Mouse (Mus musculus): ENCODE results near the gene Gsg1l. TPM values are rescaled to one million over a fixed set of nuclear protein-coding genes. Genes with fewer than 3 reads are reported as not detected.
A peak's percentile ranks its signal among the peaks of the same experiment; 100 is the strongest.

Gene Gsg1l
- total RNA-seq, 2 experiments from 2014 or later: 31.6 to 71.0 TPM

GRCm38 (mm10) chr7:125942365-125943090 lies 139.7 kb downstream of the Gsg1l start:
- DNase-seq (ENCODE audit: low spot score in 2 of 2): no peak

- no peak for DNase-seq (ENCODE audit: low spot score in 2 of 2)
Observed at GRCm38 (mm10) chr7:125934319-125934718, 147.9 kb downstream of the Gsg1l start.

- DNase-seq (ENCODE audit: low spot score in 2 of 2): no peak
Observed at GRCm38 (mm10) chr7:125933356-125934244, 148.6 kb downstream of the Gsg1l start.

- no peak for DNase-seq (ENCODE audit: low spot score in 2 of 2)
Observed at GRCm38 (mm10) chr7:125931602-125932001, 150.6 kb downstream of the Gsg1l start.

- DNase-seq (ENCODE audit: low spot score in 2 of 2): no peak
Observed at GRCm38 (mm10) chr7:125924044-125924443, 158.2 kb downstream of the Gsg1l start.

DNA sequence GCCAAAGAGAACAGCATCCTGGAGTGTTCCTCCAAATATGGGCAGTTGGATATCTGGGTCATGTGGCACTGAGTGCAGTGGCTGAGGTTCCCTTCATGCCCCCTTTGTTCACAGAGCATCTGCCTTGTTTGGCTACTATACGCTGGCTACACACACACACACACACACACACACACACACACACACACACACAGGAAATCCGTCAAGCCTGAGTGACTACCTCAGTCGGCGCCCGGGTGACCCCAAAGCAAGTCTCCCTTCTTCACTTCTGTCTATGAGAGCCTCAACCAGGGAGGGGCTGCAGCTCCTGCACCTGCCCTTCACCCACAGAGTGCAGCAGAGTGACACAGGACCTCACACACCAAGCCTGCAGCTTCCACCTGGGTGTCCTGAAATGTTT lies 161.4 kb downstream of the Gsg1l start:
- DNase-seq (ENCODE audit: low spot score in 2 of 2): no peak

- no peak for DNase-seq (ENCODE audit: low spot score in 2 of 2)
Observed at GRCm38 (mm10) chr7:125900386-125901161, 181.6 kb downstream of the Gsg1l start.

GRCm38 (mm10) chr7:125899916-125900315 lies 182.3 kb downstream of the Gsg1l start:
- DNase-seq (ENCODE audit: low spot score in 2 of 2): peak in 1 of 2 experiments; percentile 59

DNA sequence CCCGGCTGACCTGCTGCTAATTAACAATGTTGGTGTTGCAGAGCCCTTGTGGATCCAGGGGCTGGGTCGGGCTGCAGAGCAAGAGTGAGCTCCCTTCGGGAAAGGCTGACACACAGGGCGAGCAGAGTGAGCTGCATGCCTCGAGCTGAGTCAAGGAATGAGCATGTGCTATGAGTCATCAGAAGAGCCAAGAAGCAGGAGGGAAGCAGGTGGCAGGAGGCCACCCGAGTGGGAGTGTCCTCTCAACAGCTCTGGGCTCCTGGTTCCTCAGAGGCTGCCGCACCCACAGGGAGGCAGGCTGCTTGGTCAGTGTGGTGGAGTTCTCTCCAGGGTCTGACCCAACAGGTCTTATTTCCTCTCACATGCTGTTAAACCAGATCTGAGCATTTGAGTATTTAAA lies 183.2 kb downstream of the Gsg1l start:
- peak; percentile 55 to 73 for DNase-seq (ENCODE audit: low spot score in 2 of 2)

- no peak for DNase-seq (ENCODE audit: low spot score in 2 of 2)
Observed at GRCm38 (mm10) chr7:125897059-125897458, 185.2 kb downstream of the Gsg1l start.

DNA sequence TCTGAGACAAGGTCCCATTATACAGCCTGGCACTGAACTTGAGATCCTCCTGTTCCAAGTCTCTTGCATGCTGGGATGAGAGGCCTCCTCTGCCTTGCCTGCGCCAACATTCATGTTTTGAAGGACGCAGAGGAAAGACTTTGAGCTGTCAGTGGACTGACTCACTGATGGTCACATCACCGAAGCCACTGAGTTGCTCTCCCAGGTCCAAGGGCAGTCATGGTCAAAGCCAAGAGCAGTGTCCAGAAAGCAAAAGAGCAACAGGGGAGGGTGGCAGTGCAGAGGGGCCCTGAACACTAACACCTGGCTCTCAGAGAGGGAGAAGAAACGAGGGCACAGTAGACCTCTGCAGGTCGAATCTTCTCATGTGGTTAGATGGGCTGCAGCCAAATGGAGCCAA lies 188.6 kb downstream of the Gsg1l start:
- DNase-seq (ENCODE audit: low spot score in 2 of 2): no peak

GRCm38 (mm10) chr7:125888373-125888772 lies 193.8 kb downstream of the Gsg1l start:
- DNase-seq (ENCODE audit: low spot score in 2 of 2): no peak

GRCm38 (mm10) chr7:125887761-125888160 lies 194.4 kb downstream of the Gsg1l start:
- DNase-seq (ENCODE audit: low spot score in 2 of 2): no peak

DNA sequence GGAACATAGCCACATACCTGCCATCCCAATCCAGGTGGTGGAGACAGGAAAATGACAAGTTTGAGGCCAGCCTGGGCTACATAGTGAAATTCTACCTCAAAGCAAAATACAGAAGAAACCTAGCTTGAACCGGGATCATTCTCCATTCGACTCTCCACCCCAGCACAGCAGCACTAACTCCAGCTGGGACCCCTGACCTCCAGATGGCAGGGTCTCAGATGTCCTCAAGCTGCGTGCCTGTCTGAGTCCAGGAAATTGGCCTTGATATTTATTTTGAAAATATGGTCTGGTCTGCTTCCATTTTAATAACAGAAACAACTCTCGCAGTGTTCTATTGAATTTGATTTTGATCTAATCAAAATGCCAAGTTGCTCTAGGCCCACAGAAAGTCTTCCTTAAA lies 195.1 kb downstream of the Gsg1l start:
- DNase-seq (ENCODE audit: low spot score in 2 of 2): no peak

DNA sequence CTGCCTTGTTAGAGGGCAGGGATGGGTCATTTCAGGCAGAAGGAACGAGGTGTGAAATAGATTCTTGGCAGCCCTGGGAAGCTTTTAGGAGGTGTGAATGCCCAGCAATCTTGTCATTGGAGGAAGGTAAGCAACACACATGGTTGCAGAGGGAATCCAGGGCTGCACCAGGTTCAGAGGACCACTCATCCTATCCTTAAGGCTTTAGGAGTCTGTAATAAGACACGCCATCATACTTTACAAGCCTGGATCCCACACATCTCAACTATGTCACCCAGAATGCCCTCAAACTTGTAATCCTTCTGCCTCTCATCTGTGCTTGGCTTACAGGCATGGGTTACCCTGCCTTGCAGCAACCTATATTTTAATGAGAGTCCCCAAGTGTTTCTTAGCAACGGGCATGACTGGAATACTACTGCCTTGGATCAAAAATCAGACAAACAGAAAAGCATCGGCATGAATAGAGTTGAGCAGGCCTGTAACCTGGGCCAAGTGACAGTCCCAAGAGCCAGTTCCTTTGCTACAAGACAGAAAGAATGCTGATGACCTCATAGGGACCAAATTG lies 196.0 kb downstream of the Gsg1l start:
- DNase-seq (ENCODE audit: low spot score in 2 of 2): no peak

GRCm38 (mm10) chr7:125883232-125883631 lies 199.0 kb downstream of the Gsg1l start:
- DNase-seq (ENCODE audit: low spot score in 2 of 2): no peak

GRCm38 (mm10) chr7:125878040-125878439 lies 204.2 kb downstream of the Gsg1l start:
- DNase-seq (ENCODE audit: low spot score in 2 of 2): no peak

GRCm38 (mm10) chr7:125873971-125874495 lies 208.2 kb downstream of the Gsg1l start:
- DNase-seq (ENCODE audit: low spot score in 2 of 2): no peak

DNA sequence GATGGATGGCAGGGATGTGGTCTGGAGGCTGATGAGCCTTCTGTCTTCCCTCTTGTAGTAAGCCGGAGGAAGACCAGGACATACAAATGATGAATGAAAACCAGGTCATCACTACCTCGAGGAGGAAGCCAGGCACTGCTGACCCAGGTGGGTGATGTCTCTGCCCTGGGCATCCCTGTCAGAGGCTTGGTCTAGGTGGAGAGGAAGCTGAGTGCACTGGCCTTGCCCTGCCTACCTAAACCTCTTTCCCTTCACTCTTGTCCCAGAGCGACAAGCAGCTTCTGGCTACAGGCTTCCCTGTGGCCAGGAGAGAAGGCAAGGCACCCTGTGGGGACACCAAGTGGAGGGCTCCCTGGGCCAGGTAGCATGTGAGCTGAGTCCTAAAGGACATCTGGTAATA lies 209.3 kb downstream of the Gsg1l start:
- DNase-seq (ENCODE audit: low spot score in 2 of 2): no peak

DNA sequence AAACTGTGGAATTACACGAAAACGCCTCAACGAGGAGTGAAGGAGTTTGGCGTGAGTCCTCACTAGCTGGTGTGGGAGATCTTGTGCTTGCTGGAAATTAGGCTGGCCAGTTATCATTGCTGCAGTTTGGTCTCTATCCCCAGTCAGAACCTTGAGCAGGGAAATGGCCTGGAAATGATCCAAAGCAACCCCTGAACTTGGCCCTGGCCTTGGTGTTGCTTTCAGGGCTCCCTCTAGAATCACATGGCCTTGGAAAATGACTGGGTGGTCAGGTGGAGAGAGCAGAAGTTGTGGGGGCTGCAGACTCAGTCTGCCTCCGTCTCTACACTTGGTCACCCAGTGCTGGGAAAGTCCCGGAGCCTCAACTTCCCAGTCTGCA lies 210.0 kb downstream of the Gsg1l start:
- DNase-seq (ENCODE audit: low spot score in 2 of 2): no peak

Data from adrenal gland, adult 18-20 months (tissue).